Mouse (Mus musculus) midbrain, embryonic 16.5 days (tissue): ENCODE measurements at regions not wholly inside any gene's neighbourhood (a gene's known extent, or its start where the extent isn't known, plus 50 kb on each side); places are given as distances from the start of the nearest gene placed in this dataset.

ENCODE experiments used
- ATAC-seq: fragments of 200-750 bp; cut with Nextera tagmentation; 2 replicates; pipeline ENCODE4 v1.8.0; 2017; ENCODE audit warnings: moderate TSS enrichment
- H3K27ac ChIP-seq: fragments of 300-500 bp; sonication (generic); 2 replicates; pipeline ENCODE4 v1.5.1; 2014; ENCODE audit warnings: mild to moderate bottlenecking, low read length, mixed read lengths
- H3K27me3 ChIP-seq: fragments of 300-500 bp; sonication (generic); 2 replicates; pipeline ENCODE4 v1.6.1; 2014; ENCODE audit warnings: low read depth, low read length, mixed read lengths; ENCODE audit not compliant: control insufficient read depth, insufficient read depth
- H3K36me3 ChIP-seq: fragments of 300-500 bp; sonication (generic); 2 replicates; pipeline ENCODE4 v1.6.1; 2014; ENCODE audit warnings: mild to moderate bottlenecking, low read length, moderate library complexity, mixed read lengths; ENCODE audit not compliant: control insufficient read depth, insufficient read depth
- H3K4me1 ChIP-seq: fragments of 300-500 bp; sonication (generic); 2 replicates; pipeline ENCODE4 v1.6.1; 2014; ENCODE audit warnings: mild to moderate bottlenecking, low read length, mixed read lengths; ENCODE audit not compliant: control insufficient read depth, insufficient read depth
- H3K4me2 ChIP-seq: fragments of 300-500 bp; sonication (generic); 2 replicates; pipeline ENCODE4 v1.6.1; 2014; ENCODE audit warnings: mild to moderate bottlenecking, low read length, mixed read lengths
- H3K4me3 ChIP-seq: fragments of 300-500 bp; sonication (generic); 2 replicates; pipeline ENCODE4 v1.5.1; 2014; ENCODE audit warnings: low read depth, mild to moderate bottlenecking, low read length, moderate library complexity, mixed read lengths
- H3K9ac ChIP-seq: fragments of 300-500 bp; sonication (generic); 2 replicates; pipeline ENCODE4 v1.6.1; 2014; ENCODE audit warnings: low read depth, low read length, mixed read lengths
- H3K9me3 ChIP-seq: fragments of 300-500 bp; sonication (generic); replicated peaks from 2 replicates; pipeline ENCODE4 v1.6.1; 2014; ENCODE audit warnings: mild to moderate bottlenecking, low read length, mixed read lengths; ENCODE audit not compliant: control insufficient read depth, poor library complexity, severe bottlenecking
- WGBS: fragments of 180-500 bp; shearing (Covaris S2); extraction: QIAGEN DNeasy Blood & Tissue Kit; methylation state at CpG from one replicate; pipeline ENCODE4 v1.1.7; 2014; 5-methylcytosine and 5-hydroxymethylcytosine counted together

GRCm38 (mm10) chr1:92737600-92738197 lies 89.1 kb upstream of the Otos start:
- peak; percentile 73 for ATAC-seq
- Histone ChIP-seq H3K9me3 (no peaks in the 10 kb centered on the region), H3K9ac (no peak overlapping the region), H3K4me1 (peaks cover 17% of the 10 kb centered on the region), H3K27me3 (no peaks in the 10 kb centered on the region), H3K27ac (peak overlapping the region; percentile 19; the same call in 1 of the 2 replicates), H3K4me2 (no peak overlapping the region; the same call in 1 of the 2 replicates), H3K36me3 (no peaks in the 10 kb centered on the region), H3K4me3 (no peak overlapping the region)
- 4% methylated on average over 11 of the region's 11 CpGs for WGBS

- no peak for ATAC-seq
- Histone ChIP-seq H3K27me3 (no peaks in the 10 kb centered on the region), H3K4me2 (no peak overlapping the region), H3K36me3 (no peaks in the 10 kb centered on the region), H3K27ac (no peak overlapping the region), H3K9ac (no peak overlapping the region), H3K9me3 (no peaks in the 10 kb centered on the region), H3K4me1 (peaks cover 17% of the 10 kb centered on the region), H3K4me3 (no peak overlapping the region)
- 55% methylated on average over 7 of the region's 7 CpGs for WGBS
Observed at GRCm38 (mm10) chr1:92736411-92736810, 87.8 kb upstream of the Otos start.

DNA sequence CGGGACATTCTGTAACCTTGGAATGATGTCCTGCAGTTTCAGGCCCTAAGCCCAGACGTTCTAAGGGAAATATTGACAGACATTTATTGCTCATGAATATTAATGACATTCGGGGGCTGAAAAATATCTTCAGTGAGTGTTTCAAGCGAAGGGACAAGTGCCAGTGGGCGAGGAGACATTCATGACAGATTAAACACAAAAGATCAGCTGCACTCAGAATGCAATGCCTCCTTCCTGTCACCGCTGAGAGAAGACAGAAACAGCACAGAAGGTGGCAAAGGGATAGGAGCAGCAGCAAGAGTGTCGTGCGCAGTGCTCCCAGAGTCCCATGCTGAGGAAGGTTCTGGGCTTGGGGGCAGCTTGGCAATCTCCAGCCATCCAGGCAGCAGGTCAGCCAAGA lies 85.1 kb upstream of the Otos start:
- Histone ChIP-seq H3K4me1 (peaks cover 17% of the 10 kb centered on the region), H3K27me3 (no peaks in the 10 kb centered on the region), H3K4me3 (no peak overlapping the region), H3K36me3 (no peaks in the 10 kb centered on the region), H3K9ac (no peak overlapping the region), H3K4me2 (no peak overlapping the region), H3K27ac (no peak overlapping the region), H3K9me3 (no peaks in the 10 kb centered on the region)
- WGBS: 24% methylated on average over 8 of the region's 8 CpGs
- ATAC-seq: no peak

DNA sequence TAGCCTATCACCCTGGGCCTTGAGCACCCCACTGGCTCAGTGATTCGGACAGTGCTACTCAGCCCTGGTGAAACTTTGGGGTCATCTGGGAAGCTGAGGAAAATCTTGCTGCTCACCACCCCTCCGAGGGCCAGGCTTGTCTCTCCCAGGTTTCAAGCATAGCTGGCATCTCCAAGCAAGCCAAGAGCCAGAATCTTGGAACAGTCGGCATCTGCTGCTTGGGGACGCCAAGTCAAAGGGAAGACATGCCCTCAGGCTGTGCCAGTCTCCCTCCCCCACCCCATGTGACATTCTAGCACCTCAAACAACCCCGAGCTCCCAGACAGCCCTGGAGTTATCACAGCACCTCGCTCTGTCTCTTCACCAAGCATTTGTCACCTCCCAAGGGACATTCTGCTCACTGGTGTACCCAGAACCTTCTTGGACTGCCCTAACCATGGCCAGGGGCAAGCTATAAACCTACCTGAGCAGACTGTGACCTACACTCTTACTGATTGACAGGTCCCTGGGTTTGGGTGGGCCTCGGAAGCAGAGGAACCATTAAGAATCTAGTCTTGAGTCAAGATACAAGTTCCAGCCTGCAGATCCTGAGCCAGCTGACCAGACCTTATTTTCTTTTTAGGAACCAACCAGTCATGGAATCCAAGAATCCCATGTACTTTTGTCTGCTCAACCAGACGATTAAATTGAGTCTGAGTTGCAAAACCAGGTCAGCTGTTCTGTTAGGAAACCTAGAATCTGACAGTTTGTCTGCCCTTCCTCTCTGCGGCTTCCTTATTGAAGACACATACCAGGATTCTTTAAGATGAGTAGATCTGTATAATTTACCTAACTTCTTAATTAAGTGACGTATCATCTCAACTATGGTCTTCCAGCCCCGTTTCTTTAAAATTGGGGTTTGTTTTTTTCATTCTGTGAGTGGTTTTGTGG lies 83.0 kb upstream of the Otos start:
- H3K27me3 ChIP-seq: no peaks in the 10 kb centered on the region
- H3K9me3 ChIP-seq: no peaks in the 10 kb centered on the region
- ATAC-seq: no peak
- H3K4me1 ChIP-seq: peaks cover 7% of the 10 kb centered on the region
- no peaks in the 10 kb centered on the region for H3K36me3 ChIP-seq
- H3K4me2 ChIP-seq: no peak overlapping the region
- no peak overlapping the region for H3K4me3 ChIP-seq
- H3K27ac ChIP-seq: no peak overlapping the region
- 88% methylated on average over 11 of the region's 11 CpGs for WGBS
- H3K9ac ChIP-seq: no peak overlapping the region

- no peak overlapping the region for H3K27ac ChIP-seq
- WGBS: 61% methylated on average over 6 of the region's 6 CpGs
- ATAC-seq: no peak
- H3K9ac ChIP-seq: no peak overlapping the region
- peaks cover 7% of the 10 kb centered on the region for H3K4me1 ChIP-seq
- H3K4me3 ChIP-seq: no peak overlapping the region
- H3K4me2 ChIP-seq: no peak overlapping the region
- no peaks in the 10 kb centered on the region for H3K36me3 ChIP-seq
- no peaks in the 10 kb centered on the region for H3K9me3 ChIP-seq
- no peaks in the 10 kb centered on the region for H3K27me3 ChIP-seq
Observed at GRCm38 (mm10) chr1:92730576-92730975, 81.9 kb upstream of the Otos start.

- no peak overlapping the region for H3K4me2 ChIP-seq
- no peaks in the 10 kb centered on the region for H3K36me3 ChIP-seq
- H3K9ac ChIP-seq: no peak overlapping the region
- no peak for ATAC-seq
- no peaks in the 10 kb centered on the region for H3K9me3 ChIP-seq
- H3K4me3 ChIP-seq: no peak overlapping the region
- H3K4me1 ChIP-seq: no peaks in the 10 kb centered on the region
- 67% methylated on average over 4 of the region's 4 CpGs for WGBS
- H3K27ac ChIP-seq: no peak overlapping the region
- H3K27me3 ChIP-seq: no peaks in the 10 kb centered on the region
Observed at GRCm38 (mm10) chr1:92727961-92728360, 79.3 kb upstream of the Otos start.

DNA sequence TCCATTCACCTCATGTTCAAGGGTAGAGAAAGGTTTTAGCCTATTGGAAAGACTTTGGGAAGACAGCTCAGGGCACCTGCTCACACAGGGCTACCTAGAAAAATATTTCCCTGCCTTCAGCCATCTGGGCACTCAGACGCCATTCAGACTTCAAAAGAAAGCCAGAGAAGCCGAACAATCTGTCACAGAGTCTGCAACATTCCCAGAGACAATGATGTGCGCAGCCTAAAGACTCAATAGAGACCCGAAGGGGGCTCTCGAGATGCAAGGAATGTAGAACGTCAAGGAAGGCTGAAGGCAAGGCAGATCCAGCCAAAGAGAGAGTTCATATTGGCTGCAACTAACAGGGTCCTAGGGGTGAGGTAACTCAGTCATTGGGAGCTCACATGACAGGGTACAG lies 78.7 kb upstream of the Otos start:
- no peak overlapping the region for H3K4me3 ChIP-seq
- H3K9me3 ChIP-seq: no peaks in the 10 kb centered on the region
- ATAC-seq: no peak
- H3K4me1 ChIP-seq: no peaks in the 10 kb centered on the region
- no peak overlapping the region for H3K27ac ChIP-seq
- WGBS: 41% methylated on average over 6 of the region's 6 CpGs
- no peak overlapping the region for H3K9ac ChIP-seq
- H3K36me3 ChIP-seq: no peaks in the 10 kb centered on the region
- no peaks in the 10 kb centered on the region for H3K27me3 ChIP-seq
- no peak overlapping the region for H3K4me2 ChIP-seq

DNA sequence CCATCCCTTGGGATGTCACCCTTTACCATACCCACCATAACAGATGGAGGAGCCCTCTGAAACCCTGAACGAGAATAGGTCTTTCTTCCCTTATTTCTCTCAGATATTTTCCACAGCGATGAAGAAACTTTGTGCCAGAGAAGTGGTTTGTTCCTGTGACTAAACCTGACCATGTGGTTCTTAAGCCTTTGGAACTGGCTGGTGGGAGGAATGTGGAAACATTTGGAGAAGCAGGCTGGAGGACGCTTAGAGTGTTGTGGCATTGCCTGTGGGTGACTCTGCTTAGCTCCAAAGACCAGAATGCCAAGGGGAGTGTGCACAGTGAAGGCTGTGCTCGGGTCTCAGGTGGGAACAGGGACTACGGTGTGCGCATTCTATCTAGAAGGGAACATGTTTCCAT lies 77.7 kb upstream of the Otos start:
- H3K4me2 ChIP-seq: no peak overlapping the region
- H3K27me3 ChIP-seq: no peaks in the 10 kb centered on the region
- 84% methylated on average over 6 of the region's 6 CpGs for WGBS
- no peaks in the 10 kb centered on the region for H3K36me3 ChIP-seq
- H3K9me3 ChIP-seq: no peaks in the 10 kb centered on the region
- no peak overlapping the region for H3K4me3 ChIP-seq
- H3K27ac ChIP-seq: no peak overlapping the region
- ATAC-seq: no peak
- no peaks in the 10 kb centered on the region for H3K4me1 ChIP-seq
- no peak overlapping the region for H3K9ac ChIP-seq

DNA sequence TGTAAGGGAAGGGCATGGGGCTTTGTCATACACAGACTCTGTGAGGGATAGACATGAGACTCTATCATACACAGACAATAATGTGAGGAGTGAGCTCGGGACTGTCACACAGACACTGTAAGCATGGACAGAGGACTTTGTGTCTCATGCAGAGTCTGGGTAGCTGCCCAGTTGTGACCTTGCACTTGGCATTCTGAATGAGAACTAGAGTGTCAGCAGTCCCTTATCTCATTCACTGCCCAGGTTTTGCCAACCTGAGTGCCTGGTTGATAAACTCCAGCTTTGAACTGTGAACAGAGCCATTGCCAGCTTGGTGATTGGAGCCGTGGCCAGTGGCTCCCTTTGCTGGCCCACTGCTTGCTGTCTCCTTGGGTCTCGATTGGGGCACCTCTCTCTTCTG lies 75.5 kb upstream of the Otos start:
- Histone ChIP-seq H3K4me1 (no peaks in the 10 kb centered on the region), H3K27ac (no peak overlapping the region), H3K9me3 (no peaks in the 10 kb centered on the region), H3K36me3 (no peaks in the 10 kb centered on the region), H3K4me3 (no peak overlapping the region), H3K9ac (no peak overlapping the region), H3K27me3 (no peaks in the 10 kb centered on the region), H3K4me2 (no peak overlapping the region)
- ATAC-seq: no peak
- WGBS: 77% methylated on average over 3 of the region's 3 CpGs
